Mouse (Mus musculus) cerebellum, postnatal 10 days (tissue): ENCODE results near the gene Actr1a.

Experiments used
- DNase-seq, 2 experiments: peaks; one replicate each; pipeline ENCODE4 v3.0.0; 2021; ENCODE audit warnings: mixed read lengths in 2 of 2

Actr1a gene

DNA sequence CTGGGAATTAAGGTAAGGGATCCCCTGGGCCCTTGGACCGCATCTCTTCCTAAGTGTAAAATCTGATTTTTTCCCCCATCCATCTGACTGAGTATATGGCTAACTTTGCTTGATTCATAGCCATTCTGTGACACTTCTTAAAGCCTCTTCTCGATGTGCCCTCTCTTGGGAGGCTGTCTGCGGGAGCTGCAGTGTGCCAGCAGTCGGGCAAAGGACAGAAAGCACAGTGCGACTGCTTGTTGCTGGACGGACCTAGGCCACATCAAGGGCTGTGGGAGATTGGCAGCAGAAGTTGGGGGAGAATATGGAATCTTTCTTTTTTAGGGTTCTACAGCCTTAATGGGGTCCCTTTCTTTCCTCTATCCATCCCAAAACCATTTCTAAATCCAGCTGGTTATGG is 3.8 kb upstream of the Actr1a start:
- DNase-seq, result no peak

DNA sequence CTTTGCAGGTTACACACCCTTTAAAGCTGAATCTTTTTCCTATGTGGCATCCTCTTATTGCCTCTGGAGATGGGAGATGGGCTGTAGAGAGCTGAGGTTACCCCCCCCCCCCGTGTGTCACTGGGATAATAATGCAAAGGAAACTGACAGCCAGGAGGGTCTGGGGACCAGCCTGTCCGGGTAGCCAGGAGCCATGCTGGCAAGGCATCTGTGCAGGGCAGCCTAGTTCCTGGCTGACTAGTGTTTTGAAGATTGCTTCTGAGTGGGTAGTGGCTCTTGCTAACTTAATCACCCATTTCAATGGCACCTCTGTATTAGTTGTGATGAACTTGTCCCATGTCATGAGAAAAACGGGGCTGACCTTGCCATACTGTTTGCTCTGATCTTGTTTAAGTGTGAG is 2.9 kb upstream of the Actr1a start:
- DNase-seq, result peak in 1 of 2 experiments; percentile 72

DNA sequence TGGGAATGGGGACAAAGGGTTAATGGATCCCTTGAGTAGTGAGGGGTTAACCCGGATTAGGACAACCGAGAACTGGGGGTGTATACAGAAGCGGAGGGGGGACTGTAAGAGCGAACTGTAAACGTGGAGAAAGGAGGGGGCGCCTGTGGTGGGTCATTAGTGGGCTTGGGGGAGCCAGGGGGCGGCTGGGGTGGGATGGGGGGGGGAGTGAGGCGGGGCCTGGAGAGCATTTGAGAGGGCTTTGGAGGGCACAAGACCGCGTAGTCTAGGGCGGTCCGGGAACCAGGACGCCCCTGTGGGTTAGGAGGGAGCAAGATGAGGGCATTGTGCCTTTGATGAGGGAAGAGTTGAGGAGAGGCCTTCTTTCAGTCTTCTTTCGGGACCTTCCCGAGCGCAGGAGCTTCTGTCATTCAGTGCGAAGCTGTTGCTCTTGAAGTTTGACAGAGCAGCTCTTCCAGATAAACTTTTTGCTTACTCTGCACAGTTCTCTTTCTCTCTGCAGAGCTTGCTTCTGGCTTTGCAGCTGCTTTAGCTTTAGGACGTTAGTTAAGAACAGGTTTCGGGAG is 2.0 kb upstream of the Actr1a start:
- peak in 1 of 2 experiments; percentile 46 for DNase-seq

DNA sequence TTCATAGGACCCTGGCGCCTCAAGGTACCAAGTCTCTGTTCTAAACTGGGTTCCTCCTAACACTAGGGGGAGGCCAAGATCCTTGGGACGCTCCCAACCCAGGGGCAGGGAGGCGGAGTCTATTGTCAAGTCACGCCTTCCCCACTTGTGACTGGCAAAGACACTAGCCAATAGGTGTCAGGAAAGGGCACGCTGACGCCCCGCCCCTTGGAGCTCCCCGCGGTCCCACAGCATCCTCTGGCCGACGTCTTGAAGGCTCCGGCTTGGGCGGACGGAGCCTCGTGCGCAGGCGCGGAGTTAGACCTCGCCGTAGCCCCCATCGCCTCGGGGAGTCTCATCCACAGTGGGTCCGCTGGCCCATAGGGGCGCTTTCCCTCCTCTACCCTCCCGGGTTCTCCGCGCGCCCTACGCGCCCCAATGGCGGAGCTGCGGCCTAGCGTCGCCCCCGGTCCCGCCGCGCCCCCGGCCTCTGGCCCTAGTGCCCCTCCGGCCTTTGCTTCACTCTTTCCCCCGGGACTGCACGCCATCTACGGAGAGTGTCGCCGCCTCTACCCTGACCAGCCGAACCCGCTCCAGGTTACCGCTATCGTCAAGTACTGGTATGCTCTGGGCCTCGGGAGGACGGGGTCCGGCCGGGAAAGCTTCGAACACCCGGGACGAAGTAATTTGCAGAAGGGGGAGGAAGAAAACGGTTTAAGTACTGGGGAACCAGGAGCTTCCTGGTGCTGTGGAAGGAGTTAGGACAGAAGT is 1.3 kb upstream of the Actr1a start, which contains the start of gene Sufu:
Sufu (plus strand) TSS at position 211 of the 750 bp plus-strand sequence.
- peak; percentile 99 to 100 for DNase-seq

DNA sequence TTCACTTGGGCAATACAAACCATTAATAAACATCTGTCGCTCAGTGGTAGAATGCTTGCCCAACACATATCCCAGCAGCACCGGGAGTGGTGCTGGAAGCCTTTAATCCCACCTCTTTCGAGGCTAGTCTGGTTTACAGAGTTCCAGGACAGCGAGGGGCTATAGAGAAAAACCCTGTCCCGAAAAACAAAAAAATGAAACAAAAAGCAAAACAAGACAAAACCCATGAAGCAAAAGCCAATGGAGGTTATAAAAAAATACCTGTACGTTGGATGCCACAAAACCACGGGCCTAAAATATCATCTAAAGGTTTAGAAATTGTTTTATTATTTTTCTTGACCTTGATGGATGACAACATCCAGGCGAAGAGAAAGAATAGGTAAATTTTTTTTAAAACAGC is 561 bp upstream of the Actr1a start:
- DNase-seq, result no peak

DNA sequence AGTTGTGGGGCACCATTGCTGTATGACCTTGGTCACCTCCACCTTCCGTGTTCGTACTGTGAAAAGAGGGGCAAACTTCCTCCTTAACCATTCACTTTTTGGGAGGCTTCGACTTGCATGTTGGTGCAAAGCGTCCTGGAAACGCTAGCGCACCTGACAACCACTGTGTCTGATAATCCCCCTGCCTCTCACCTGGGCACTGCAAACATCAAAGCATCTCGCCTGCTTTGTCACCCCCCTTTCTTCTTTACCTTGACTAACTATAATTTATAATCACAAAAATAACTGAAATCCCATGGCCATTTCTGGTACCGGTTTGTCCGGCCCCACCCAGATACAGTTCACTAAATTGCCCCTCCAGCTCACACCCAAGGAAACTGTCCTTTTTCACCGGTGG is 838 bp downstream of the Actr1a start:
- no peak for DNase-seq

DNA sequence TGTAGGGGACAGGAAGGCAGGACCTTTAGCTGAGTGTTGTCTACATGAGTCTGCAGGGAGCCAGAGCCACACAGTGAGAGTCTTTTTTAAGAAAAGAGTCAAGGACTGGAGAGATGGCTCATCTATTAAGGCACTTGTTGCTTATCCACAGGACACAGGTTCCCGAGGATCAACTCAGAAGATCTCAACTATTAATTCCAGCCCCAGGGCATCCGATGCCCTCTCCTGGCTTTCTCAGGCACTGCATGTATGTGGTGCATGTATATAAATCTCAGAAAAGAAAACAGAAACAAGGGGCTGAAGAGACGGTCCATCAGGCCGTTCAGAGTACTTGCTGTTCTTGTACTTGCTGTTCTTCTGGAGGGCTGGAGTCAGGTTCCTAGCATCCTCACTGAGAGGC is 3.5 kb downstream of the Actr1a start:
- DNase-seq, result peak; percentile 55 to 59

DNA sequence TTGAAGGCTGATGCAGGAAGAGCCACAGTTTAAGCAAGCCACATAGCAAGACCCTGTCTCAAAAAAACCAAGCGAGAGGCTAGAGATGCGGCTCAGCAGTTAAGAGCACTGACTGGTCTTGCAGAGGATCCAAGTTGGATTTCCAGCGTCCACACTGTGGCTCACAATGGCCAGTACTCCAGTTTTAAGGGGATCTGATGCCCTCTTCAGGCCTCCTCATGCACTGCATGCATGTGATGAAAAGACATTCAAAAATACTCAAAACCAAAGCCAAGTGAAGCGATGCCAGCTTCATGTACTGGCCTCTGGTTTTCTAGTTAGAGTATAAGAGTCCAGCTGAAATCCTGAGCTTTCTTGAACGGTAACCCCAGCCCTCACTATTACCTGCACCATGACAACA is 5.7 kb downstream of the Actr1a start:
- peak; percentile 39 to 58 for DNase-seq

DNA sequence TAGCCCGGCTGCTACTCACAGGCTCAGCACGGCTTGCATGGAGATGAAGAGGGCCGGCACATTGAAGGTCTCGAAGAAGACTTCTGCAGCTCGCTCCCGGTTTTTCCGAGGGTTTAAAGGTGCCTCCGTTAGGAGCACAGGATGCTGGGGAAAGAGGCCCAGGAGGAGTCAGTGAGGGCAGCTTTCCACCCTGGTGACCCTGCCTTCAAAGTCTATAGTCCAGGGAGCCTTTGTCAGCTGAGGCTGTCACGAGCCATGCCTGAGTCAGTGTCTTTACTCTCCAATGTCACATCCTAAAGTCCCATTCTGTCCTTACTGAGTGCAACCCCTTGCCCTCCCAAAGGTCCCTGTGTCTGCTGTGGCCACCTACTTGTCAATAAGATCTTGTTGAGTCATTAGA is 13.3 kb downstream of the Actr1a start:
- no peak for DNase-seq

DNA sequence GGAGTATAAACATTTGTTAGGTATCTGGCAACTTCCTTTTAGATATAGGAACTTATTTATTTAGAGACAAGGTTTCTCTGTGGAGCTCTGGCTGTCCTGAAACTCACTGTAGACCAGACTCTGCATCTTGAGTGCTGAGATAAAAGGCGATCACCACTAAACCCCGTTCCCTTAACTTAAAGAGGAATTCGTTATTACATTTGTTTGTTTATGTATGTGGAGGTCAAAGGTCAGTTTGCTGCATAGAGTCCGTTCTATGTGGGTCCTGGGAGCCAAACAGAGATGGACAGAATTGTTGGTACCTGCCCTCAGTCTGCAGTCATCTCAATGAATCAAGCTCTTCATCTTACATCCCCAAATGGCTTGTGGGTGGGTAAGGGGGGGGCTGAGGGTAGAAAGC is 19.7 kb downstream of the Actr1a start:
- no peak for DNase-seq

DNA sequence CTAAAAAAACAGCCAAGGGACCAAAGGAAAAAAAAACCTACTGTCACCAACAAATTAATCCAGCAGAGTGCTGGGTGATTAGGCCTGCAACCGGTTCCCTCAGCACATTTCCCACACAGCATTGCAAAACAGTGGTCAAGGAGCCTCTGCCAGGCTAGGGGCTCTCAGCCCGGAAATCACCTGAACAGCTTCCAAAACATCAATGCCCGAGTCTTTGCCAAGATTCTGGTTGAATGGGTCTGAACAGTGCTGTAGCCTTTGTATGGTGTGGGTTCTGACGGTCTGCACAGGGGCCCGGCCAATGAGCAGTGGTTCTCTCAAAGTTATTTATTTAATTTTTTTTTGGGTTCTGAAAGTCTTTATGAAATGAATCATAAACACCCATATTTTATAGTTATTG is 20.1 kb downstream of the Actr1a start:
- DNase-seq, result peak; percentile 83

DNA sequence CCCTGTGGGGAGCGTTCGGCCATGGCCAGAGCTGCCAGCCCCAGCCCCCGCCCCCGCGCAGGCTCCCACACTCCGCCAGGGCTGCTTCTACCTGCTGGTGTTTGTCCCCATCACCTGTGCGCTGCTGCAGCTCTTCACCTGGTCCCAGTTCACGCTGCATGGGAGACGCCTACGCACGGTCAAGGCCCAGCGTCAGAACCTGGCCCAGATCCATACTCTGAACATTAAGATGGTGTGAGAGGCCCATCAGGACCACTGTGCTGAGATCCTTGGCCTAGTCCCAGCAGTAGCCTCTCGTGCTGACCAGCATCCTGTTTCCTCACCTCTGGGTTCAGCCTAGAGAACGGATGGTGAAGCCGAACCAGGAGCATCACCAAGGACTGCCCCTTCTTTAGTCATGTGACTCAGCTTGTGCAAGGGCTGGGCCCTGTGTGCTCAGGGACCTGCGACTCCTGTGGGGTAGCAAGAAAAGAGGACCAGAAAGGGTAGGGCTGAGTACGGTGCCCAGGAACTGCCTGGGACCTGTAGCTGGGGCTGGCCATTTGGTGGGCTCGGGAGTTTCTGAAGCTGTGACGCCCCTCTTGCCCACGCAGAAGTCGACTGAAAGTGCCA is 21.0 kb downstream of the Actr1a start:
- DNase-seq, result peak; percentile 44 to 47

DNA sequence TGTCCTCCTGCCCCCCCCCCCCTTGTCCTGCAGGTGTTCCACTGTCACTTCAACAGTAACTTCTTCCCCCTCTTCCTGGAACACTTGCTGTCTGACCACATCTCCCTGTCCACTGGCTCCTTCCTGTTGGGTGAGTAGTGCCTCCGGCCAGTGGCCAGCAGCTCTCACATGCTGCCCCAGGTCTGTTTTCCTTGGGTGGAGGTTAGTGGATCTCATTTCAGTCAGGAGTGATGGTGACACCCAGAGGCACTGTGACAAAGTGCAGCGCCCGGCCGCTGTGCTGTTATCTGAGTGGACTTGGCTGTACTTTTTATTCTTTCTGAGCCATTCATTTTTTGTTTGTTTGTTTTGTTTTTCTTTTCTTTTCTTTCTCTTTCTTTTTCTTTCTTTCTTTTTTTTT is 26.3 kb downstream of the Actr1a start:
- peak; percentile 80 to 81 for DNase-seq

DNA sequence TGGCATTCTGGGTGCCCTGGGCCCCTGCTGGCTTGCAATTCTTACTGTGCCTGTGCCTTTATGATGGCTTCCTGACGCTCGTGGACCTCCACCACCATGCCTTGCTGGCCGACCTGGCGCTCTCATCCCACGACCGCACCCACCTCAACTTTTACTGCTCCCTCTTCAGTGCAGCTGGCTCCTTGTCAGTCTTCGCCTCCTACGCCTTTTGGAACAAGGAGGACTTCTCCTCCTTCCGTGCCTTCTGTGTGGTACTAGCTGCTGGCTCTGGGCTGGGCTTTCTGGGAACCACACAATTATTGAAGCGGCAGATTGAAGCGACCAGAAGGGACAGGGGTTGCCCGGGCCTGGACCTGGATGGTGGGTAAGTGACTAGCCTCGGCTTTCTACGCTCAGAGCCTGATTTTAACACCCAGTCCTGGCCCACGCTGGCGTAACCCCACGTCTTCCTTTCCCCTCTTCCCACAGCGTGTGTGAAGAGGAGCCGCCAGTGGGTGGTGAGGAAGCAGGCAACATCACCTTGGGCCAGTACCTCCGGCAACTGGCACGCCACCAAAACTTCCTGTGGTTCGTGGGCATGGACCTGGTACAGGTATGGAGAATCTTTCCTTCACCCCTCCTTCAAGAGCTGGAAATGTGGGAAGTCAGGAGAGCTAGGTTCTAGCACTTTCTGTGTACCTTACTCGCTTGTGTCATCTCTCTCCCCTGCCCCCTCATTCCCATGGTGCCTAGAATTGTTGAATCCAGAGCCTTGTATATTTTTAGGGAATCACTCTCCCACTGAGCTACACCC is 27.6 kb downstream of the Actr1a start:
- no peak for DNase-seq

DNA sequence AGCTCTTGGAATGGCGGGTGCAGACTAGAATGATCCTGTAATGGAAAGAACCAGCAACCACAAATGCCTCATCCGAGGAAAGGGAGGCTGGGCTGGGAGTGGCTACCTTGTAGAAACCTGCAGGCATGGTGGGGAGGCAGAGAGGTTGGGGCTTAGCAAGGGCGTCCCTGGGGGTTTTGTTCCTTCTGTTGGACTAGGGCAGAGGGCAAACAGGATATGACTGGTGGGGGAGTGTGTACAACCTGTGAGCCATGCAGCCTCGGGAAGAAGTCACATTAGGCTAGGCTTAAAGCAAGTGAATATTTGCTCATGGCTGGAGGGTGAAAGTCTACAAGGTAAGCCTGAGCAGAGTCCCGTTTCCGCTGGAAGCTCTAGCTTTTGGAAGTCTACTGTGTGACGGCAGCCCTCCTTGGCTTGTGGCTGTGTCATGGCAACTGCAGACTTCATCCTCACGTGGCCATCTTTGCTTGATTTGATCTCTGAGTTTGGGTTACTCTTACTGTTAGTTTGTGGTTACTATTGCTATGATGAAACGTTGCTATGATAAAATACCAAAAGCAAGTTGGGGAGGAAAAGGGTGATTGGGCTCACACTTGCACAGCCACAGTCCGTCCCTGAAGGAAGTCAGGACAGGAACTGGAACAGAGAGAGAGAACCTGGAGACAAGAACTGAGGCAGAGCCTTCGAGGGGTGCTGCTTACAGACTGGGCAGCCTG is 32.1 kb downstream of the Actr1a start:
- no peak for DNase-seq

DNA sequence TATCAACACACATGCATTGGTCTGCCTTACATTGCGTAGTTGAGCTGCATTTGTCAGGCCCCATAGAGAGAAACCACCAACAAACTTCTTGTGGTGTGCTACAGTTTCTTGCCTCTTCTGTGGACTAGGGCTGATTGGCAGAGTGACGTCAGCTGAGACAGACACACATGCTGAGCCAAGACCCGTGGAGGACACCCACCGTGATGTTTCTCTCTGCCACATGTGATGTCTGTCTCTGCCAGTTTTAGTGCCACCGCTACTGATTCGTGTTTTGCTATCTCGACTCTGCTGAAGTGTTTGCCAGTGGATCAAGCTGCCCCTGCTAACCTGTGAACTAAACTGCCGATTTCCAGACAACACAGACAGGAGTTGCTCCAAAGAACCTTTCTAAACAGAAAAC is 33.4 kb downstream of the Actr1a start:
- peak; percentile 56 to 70 for DNase-seq

DNA sequence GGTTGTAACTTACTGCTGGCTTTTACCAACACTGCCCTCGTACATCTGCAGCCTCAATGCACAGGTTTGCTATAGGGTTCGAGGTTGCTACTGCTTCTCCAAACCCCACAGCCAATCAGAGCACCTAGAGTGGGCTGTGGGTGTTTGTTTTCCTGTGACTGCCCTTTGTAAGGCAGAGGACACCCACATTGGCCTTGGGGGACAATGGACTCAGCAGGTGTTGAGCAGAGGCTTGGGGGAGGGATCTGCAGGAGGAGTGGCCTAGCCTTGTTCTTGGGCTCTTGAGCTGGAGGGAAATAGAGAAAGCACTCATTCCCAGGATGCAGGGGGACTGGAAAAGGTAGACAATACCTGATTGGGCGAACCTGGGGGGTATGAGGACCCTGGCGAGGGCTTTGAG is 37.2 kb downstream of the Actr1a start:
- no peak for DNase-seq

DNA sequence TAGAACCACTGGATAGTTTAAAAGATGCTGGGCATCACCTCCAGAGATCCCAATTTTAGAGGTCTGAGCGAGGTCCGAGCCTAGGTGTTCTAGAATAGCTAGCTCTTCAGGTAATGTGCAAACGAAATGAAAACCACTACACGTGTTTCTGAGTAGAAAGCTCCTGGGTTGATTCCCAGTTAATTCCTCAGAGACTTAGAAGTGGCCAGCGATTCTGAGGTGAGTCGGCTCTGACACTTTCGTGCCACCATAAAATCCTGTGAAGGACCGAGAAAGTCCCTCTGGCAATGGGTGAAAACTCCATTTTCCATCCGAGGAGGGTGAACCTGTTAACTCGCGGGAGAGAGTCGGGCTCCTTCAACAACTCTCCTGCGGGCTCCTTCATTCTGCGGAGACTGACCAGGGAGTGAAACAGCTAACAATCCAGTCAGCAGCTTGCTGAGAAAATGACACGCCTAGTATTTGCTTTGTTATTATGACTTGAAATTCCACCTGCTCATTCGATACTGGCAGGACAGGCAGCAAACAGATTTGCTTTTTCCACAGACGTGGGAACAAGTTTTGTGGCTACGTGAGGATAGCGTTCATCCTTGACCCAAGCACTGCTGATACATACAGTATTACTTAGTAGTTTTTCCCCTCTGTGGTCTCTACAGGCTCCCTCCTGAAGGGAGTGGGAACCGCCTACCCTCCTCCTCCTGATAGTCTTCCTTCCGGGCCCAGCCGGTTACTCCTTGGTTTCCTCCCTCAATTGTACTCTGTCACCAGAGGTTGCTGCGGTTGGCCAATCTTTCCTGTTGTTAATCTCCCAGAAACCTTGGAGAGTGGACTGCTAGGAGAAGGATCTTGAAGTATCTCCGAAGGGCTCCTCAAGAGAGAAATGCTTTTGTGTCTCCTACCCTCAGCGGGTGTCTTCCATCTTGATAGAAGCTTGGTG is 37.9 kb downstream of the Actr1a start:
- peak in 1 of 2 experiments; percentile 44 for DNase-seq

DNA sequence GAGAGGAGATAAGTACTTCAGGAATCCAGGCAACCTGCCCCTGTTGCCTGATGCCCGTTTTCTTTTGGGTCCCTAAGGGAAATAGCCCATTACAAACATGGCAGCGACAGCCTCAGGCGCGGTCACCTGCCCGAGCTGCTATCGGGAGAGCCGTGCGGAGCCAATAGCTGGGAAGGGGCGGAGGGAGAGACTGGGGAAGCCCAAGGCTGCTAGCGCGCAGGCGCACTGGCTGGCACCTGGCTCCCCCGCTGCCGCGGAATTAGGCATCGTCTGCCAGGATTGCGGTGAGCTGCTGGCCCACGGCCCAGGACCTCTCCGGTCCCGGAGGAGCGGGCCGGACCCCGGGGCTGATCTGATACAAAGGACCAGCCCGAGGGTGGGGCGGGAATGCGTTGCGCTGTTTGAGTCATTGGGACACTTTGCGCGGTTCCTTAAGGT is 38.8 kb downstream of the Actr1a start:
- peak; percentile 96 to 97 for DNase-seq

DNA sequence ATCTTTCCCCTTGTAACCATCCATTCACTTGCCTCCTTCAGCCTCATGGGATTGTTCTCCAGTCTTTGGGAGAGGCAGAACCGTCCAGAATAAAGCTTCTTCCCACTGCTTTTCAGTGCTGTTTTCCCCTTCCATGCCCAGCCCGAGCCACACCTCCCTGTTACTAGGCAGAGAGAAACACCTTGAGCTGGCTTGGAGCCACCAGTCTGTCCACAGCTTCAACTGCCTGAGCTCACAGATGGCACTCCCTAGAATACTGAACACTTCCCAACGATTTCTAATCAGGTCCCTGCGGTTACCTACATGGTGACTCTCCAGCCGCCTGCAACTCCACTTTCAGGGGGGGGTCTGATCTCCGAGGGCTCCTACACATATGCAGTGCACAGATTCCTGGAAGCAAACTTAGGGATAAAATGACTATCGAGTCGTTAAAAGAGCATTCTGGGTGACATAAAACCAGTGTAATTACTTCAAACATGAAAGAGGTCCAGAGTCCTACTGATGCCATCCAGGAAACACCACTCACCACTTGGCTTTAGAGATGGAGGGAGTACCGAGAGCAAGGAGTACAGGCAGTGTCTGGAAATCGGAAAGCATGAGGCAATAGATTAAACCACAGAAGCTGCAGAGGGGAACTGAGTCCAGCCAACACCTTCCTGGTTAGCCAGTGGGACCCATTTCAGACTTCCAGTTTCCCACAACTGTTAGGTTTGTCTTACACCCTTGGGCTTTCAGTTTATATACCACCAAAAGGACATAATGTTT is 45.2 kb downstream of the Actr1a start, which contains the start of gene 2310034G01Rik:
2310034G01Rik (minus strand) TSS at position 135 of the 765 bp plus-strand sequence.
- DNase-seq, result peak; percentile 74 to 77

DNA sequence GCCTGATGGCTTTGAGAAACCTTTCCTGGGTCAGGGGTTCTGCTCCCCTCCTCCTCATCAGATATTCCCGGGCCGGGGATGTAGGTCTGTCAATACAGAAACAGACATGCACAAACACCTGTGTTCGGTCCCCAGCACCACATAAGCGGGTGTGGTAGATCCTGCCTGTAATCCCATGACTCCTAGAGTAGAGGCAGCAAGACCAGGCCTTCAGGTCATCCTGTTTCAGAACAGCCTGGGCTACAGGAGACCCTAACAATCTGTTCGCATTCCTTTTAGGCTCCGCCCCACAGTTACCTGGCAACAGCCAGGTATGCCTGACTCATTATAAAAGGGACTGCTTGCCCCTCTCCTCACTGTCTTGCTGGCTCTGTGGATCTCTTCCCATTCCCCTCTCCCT is 46.0 kb downstream of the Actr1a start:
- no peak for DNase-seq
